Mouse (Mus musculus) megakaryocyte, embryonic 14.5 days (primary cell): Measurements from ENCODE around the gene Ifna11. TPM values are rescaled to one million over a fixed set of nuclear protein-coding genes. Genes with fewer than 3 reads are reported as not detected.
A peak's percentile ranks its signal among the peaks of the same experiment; 100 is the strongest.

Experiments
- H3K27me3 ChIP-seq: replicated peaks from 2 replicates; pipeline ENCODE3; 2012; ENCODE audit warnings: inconsistent platforms
- H3K36me3 ChIP-seq: replicated peaks from 2 replicates; pipeline ENCODE3; 2012; ENCODE audit warnings: low read length, inconsistent platforms, mixed read lengths
- H3K4me1 ChIP-seq: 2 replicates; pipeline ENCODE4 v1.6.1; 2012; ENCODE audit warnings: inconsistent platforms
- H3K4me3 ChIP-seq: replicated peaks from 2 replicates; pipeline ENCODE3; 2012; ENCODE audit warnings: moderate library complexity, mild to moderate bottlenecking, inconsistent platforms
- H3K9me3 ChIP-seq: 2 replicates; pipeline ENCODE4 v1.6.1; 2012; ENCODE audit warnings: inconsistent platforms
- FLI1 ChIP-seq: IDR thresholded peaks from 2 replicates; pipeline ENCODE4 v1.6.1; 2012; ENCODE audit warnings: low read length, inconsistent platforms, mixed read lengths
- GATA1 ChIP-seq: IDR thresholded peaks from 3 replicates; pipeline ENCODE4 v1.6.1; 2012; ENCODE audit warnings: mixed read lengths, low read length, inconsistent platforms, borderline replicate concordance
- polyA plus RNA-seq: library from polyadenylated mRNA; stranded (reverse); fragments of >175 nt; gene quantifications from 2 replicates; pipeline ENCODE4 v1.2.3, GENCODE M21; 2012; ENCODE audit warnings: low replicate concordance; ENCODE audit not compliant: insufficient read depth

Gene Ifna11
- polyA plus RNA-seq, 1 experiment: not detected

- Histone ChIP-seq H3K9me3 (no peaks in the 10 kb centered on the region), H3K36me3 (no peaks in the 10 kb centered on the region), H3K4me3 (no peak overlapping the region), H3K27me3 (peaks cover 9% of the 10 kb centered on the region), H3K4me1 (no peaks in the 10 kb centered on the region)
- TF ChIP-seq FLI1: no peak
- TF ChIP-seq GATA1: no peak
Observed at GRCm38 (mm10) chr4:88851026-88851763, 31.4 kb downstream of the Ifna11 start.

GRCm38 (mm10) chr4:88859214-88859613 lies 39.5 kb downstream of the Ifna11 start:
- H3K4me3 ChIP-seq: no peak overlapping the region
- peaks cover 13% of the 10 kb centered on the region for H3K4me1 ChIP-seq
- H3K27me3 ChIP-seq: peaks cover 29% of the 10 kb centered on the region
- H3K9me3 ChIP-seq: no peaks in the 10 kb centered on the region
- H3K36me3 ChIP-seq: no peaks in the 10 kb centered on the region
- TF ChIP-seq FLI1 (no peak), GATA1 (no peak)

- H3K4me3 ChIP-seq: no peak overlapping the region
- H3K9me3 ChIP-seq: no peaks in the 10 kb centered on the region
- peaks cover 51% of the 10 kb centered on the region for H3K4me1 ChIP-seq
- no peak for TF ChIP-seq FLI1
- no peak for TF ChIP-seq GATA1
- H3K36me3 ChIP-seq: no peaks in the 10 kb centered on the region
- H3K27me3 ChIP-seq: peaks cover 28% of the 10 kb centered on the region
Observed at GRCm38 (mm10) chr4:88863309-88863708, 43.5 kb downstream of the Ifna11 start.

- TF ChIP-seq FLI1: no peak
- TF ChIP-seq GATA1: peak; percentile 73; the same call in 1 of the 3 replicates
- Histone ChIP-seq H3K9me3 (no peaks in the 10 kb centered on the region), H3K4me1 (peaks cover 58% of the 10 kb centered on the region), H3K27me3 (peaks cover 28% of the 10 kb centered on the region), H3K4me3 (peak overlapping the region; percentile 88), H3K36me3 (no peaks in the 10 kb centered on the region)
Observed at GRCm38 (mm10) chr4:88864599-88864998, 44.8 kb downstream of the Ifna11 start.

- peak overlapping the region; percentile 88 for H3K4me3 ChIP-seq
Observed at GRCm38 (mm10) chr4:88865011-88865569, 45.3 kb downstream of the Ifna11 start.

GRCm38 (mm10) chr4:88867366-88867925 lies 47.7 kb downstream of the Ifna11 start:
- Histone ChIP-seq H3K27me3 (peaks cover 12% of the 10 kb centered on the region), H3K36me3 (no peaks in the 10 kb centered on the region), H3K4me3 (peak overlapping the region; percentile 91), H3K9me3 (no peaks in the 10 kb centered on the region; the same call in 1 of the 2 replicates), H3K4me1 (peaks cover 58% of the 10 kb centered on the region)
- TF ChIP-seq FLI1 (no peak), GATA1 (no peak)

More at GRCm38 (mm10) chr4:88865011-88865569, 45.3 kb downstream of the Ifna11 start:
- Histone ChIP-seq H3K36me3 (no peaks in the 10 kb centered on the region), H3K9me3 (no peaks in the 10 kb centered on the region), H3K27me3 (peaks cover 26% of the 10 kb centered on the region), H3K4me1 (peaks cover 58% of the 10 kb centered on the region)
- TF ChIP-seq FLI1 (no peak), GATA1 (no peak)

GRCm38 (mm10) chr4:88867926-88868911 lies 48.5 kb downstream of the Ifna11 start:
- no peak for TF ChIP-seq FLI1
- no peak for TF ChIP-seq GATA1
- peaks cover 52% of the 10 kb centered on the region for H3K4me1 ChIP-seq
- no peaks in the 10 kb centered on the region; the same call in 1 of the 2 replicates for H3K9me3 ChIP-seq
- no peaks in the 10 kb centered on the region for H3K36me3 ChIP-seq
- peak overlapping the region; percentile 91 for H3K4me3 ChIP-seq
- peaks cover 5% of the 10 kb centered on the region for H3K27me3 ChIP-seq

Other genes starting within 250 kb of the Ifna11 start
- not detected in 2 replicates for gene Ifna14, start 248.2 kb upstream of the Ifna11 start, polyA plus RNA-seq
- not detected in 2 replicates for gene Ifna9, start 227.6 kb upstream of the Ifna11 start, polyA plus RNA-seq
- gene Ifna12, start 216.6 kb upstream of the Ifna11 start, polyA plus RNA-seq: not detected in 2 replicates
- not detected in 2 replicates for gene C87499, start 185.5 kb upstream of the Ifna11 start, polyA plus RNA-seq
- not detected in 2 replicates for gene Ifna13, start 175.5 kb upstream of the Ifna11 start, polyA plus RNA-seq
- gene Ifna16, start 143.0 kb upstream of the Ifna11 start, polyA plus RNA-seq: not detected in 2 replicates
- gene Ifna2, start 136.0 kb upstream of the Ifna11 start, polyA plus RNA-seq: not detected in 2 replicates
- gene Ifnab, start 128.6 kb upstream of the Ifna11 start, polyA plus RNA-seq: not detected in 2 replicates
- gene Gm26566, start 98.2 kb upstream of the Ifna11 start, polyA plus RNA-seq: 0.27 TPM in 1 of 2 replicates, not detected in the other
- gene Klhl9, start 97.5 kb upstream of the Ifna11 start, polyA plus RNA-seq: 1.4 and 2.6 TPM in 2 replicates
- gene Gm13271, start 65.1 kb upstream of the Ifna11 start, polyA plus RNA-seq: not detected in 2 replicates
- not detected in 2 replicates for gene Gm13283, start 59.8 kb upstream of the Ifna11 start, polyA plus RNA-seq
- not detected in 2 replicates for gene Gm13290, start 46.1 kb upstream of the Ifna11 start, polyA plus RNA-seq
- gene Gm13289, start 43.0 kb upstream of the Ifna11 start, polyA plus RNA-seq: not detected in 2 replicates
- gene Gm13272, start 40.1 kb upstream of the Ifna11 start, polyA plus RNA-seq: not detected in 2 replicates
- not detected in 2 replicates for gene Ifnz, start 37.8 kb upstream of the Ifna11 start, polyA plus RNA-seq
- gene Gm13276, start 34.2 kb upstream of the Ifna11 start, polyA plus RNA-seq: not detected in 2 replicates
- not detected in 2 replicates for gene Gm13277, start 31.3 kb upstream of the Ifna11 start, polyA plus RNA-seq
- gene Gm13278, start 28.4 kb upstream of the Ifna11 start, polyA plus RNA-seq: not detected in 2 replicates
- gene Gm13275, start 25.5 kb upstream of the Ifna11 start, polyA plus RNA-seq: 0.64 TPM in 1 of 2 replicates, not detected in the other
- not detected in 2 replicates for gene Gm13279, start 22.6 kb upstream of the Ifna11 start, polyA plus RNA-seq
- not detected in 2 replicates for gene Gm13285, start 20.3 kb upstream of the Ifna11 start, polyA plus RNA-seq
- gene Gm13287, start 16.7 kb upstream of the Ifna11 start, polyA plus RNA-seq: 0.64 TPM in 1 of 2 replicates, not detected in the other
- not detected in 2 replicates for gene Gm13288, start 14.4 kb upstream of the Ifna11 start, polyA plus RNA-seq
- gene Ifna7, start 3.7 kb upstream of the Ifna11 start, polyA plus RNA-seq: not detected in 2 replicates
- gene Ifna6, start 7.5 kb downstream of the Ifna11 start, polyA plus RNA-seq: not detected in 2 replicates
- gene Ifna5, start 15.6 kb downstream of the Ifna11 start, polyA plus RNA-seq: not detected in 2 replicates
- gene Ifna4, start 21.9 kb downstream of the Ifna11 start, polyA plus RNA-seq: not detected in 2 replicates
- not detected in 2 replicates for gene Ifna1, start 30.1 kb downstream of the Ifna11 start, polyA plus RNA-seq
- gene Ifne, start 60.2 kb downstream of the Ifna11 start, polyA plus RNA-seq: not detected in 2 replicates